Comparison of ENCODE assay signal across 9 mouse cellular contexts in the genomic region with DNA sequence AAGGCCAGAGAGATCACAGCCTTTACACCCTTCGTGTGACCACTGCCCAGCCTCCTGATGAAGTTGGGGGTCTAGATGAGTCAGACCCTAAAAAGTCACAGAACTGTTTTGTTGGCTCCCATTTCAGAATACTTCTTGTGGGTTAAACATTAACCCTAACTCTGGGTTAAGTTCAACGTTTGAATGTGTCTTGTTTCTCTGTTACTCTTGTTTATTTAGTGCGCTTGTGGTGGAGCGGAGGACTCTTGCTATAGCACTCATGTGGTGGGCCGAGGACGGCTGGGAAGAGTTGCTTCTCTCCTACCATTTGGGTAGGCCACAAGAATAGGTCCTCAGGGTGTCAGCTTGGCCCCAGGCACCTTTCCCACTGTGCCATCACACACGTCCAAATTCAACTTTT. TPM values are rescaled to one million over a fixed set of nuclear protein-coding genes. Genes with fewer than 3 reads are reported as not detected.
A peak's percentile ranks its signal among the peaks of the same experiment; 100 is the strongest.
DNase-seq lines count a peak whose midpoint lies in the region; ATAC-seq and TF ChIP-seq lines count a peak whose summit lies in the region.
"Had no signal": no experiment of that assay in that cellular context is flagged by ENCODE, and none has a peak within 500 bp of the region (broad histone marks: within the 10 kb centered on the region; RNA-seq: fewer than 3 reads in every experiment).

No protein-coding gene starts in this region.

- TF ChIP-seq CTCF in gastrocnemius, adult 2 months (IDR thresholded peaks at IDR 0.05) = no peak
- TF ChIP-seq CTCF in left cerebral cortex, adult 2 months (IDR thresholded peaks at IDR 0.05) = no peak
- no peak for TF ChIP-seq CTCF in liver, postnatal 0 days (IDR thresholded peaks at IDR 0.05; ENCODE audit: low read depth)

- TF ChIP-seq EP300 in liver, postnatal 0 days (IDR thresholded peaks at IDR 0.05; ENCODE audit: low read depth) = no peak

- H3K36me3 ChIP-seq in hindbrain, embryonic 14.5 days (replicated peaks; ENCODE audit: control insufficient read depth, insufficient read depth) = no peaks in the 10 kb centered on the region
- H3K36me3 ChIP-seq in liver, postnatal 0 days (replicated peaks; ENCODE audit: insufficient read depth, low read length) = no peaks in the 10 kb centered on the region

- H3K9ac ChIP-seq in hindbrain, embryonic 14.5 days = no peak overlapping the region
- H3K9ac ChIP-seq in liver, postnatal 0 days (replicated peaks) = no peak overlapping the region
- H3K9ac ChIP-seq: liver, embryonic 14.5 days had no signal

- no peak for ATAC-seq in hindbrain, embryonic 14.5 days (ENCODE audit: low FRiP score)
- peak; percentile 28; the same call in 1 of the 2 replicates for ATAC-seq in liver, postnatal 0 days
- ATAC-seq in frontal cortex, adult (ENCODE audit: low TSS enrichment) = no peak

- no peak overlapping the region for H3K4me2 ChIP-seq in hindbrain, embryonic 14.5 days (replicated peaks)
- H3K4me2 ChIP-seq in liver, postnatal 0 days (ENCODE audit: low read depth, low read length) = no peak overlapping the region

- H3K9me3 ChIP-seq in hindbrain, embryonic 14.5 days (ENCODE audit: control insufficient read depth, low read length) = no peaks in the 10 kb centered on the region
- H3K9me3 ChIP-seq in liver, postnatal 0 days (ENCODE audit: low read length) = no peaks in the 10 kb centered on the region

- 82% methylated on average over 7 of the region's 7 CpGs for WGBS in hindbrain, embryonic 14.5 days
- 58% methylated on average over 7 of the region's 7 CpGs for WGBS in liver, postnatal 0 days (ENCODE audit: insufficient replicate concordance)

- no peak overlapping the region; the same call in 1 of the 2 replicates for H3K4me3 ChIP-seq in gastrocnemius, adult 2 months
- no peak overlapping the region for H3K4me3 ChIP-seq in left cerebral cortex, adult 2 months
- H3K4me3 ChIP-seq in hindbrain, embryonic 14.5 days (replicated peaks; ENCODE audit: low read length) = no peak overlapping the region
- H3K4me3 ChIP-seq in liver, postnatal 0 days (ENCODE audit: low read depth, low read length) = no peak overlapping the region

- intact Hi-C loops in gastrocnemius, adult 2 months (cut with DNase I) = no loop called here
- intact Hi-C loops in gastrocnemius, postnatal 36 days (cut with DNase I) = no loop called here
- intact Hi-C loops in left cerebral cortex, adult 2 months (cut with DNase I) = no loop called here
- intact Hi-C loops in left cerebral cortex, postnatal 14 days (cut with DNase I) = no loop called here

- DNase-seq in gastrocnemius, adult 2 months = no peak
- no peak for DNase-seq in gastrocnemius, postnatal 36 days
- no peak for DNase-seq in left cerebral cortex, adult 2 months (ENCODE audit: extremely low spot score in 1 of 2, low spot score in 2 of 2)
- DNase-seq in left cerebral cortex, postnatal 14 days (ENCODE audit: low spot score in 2 of 2) = no peak
- DNase-seq in hindbrain, embryonic 14.5 days (ENCODE audit: low spot score) = no peak
- no peak for DNase-seq in liver, postnatal 0 days
- DNase-seq in testis, postnatal 10 days (ENCODE audit: low spot score) = no peak

- H3K27me3 ChIP-seq in hindbrain, embryonic 14.5 days (ENCODE audit: control insufficient read depth, insufficient read depth, low read length) = no peaks in the 10 kb centered on the region
- H3K27me3 ChIP-seq in liver, postnatal 0 days (ENCODE audit: insufficient read depth, low read length) = peaks cover 6% of the 10 kb centered on the region

- H3K4me1 ChIP-seq in hindbrain, embryonic 14.5 days (replicated peaks; ENCODE audit: control insufficient read depth, insufficient read depth, low read length) = peaks cover 13% of the 10 kb centered on the region
- H3K4me1 ChIP-seq in liver, postnatal 0 days (ENCODE audit: insufficient read depth) = peaks cover 33% of the 10 kb centered on the region

- peak overlapping the region; percentile 85 for H3K27ac ChIP-seq in gastrocnemius, adult 2 months
- peak overlapping the region; percentile 61 for H3K27ac ChIP-seq in left cerebral cortex, adult 2 months
- 0 out of 2 replicates have a peak overlapping the region, but pooled peaks have one; percentile 6 for H3K27ac ChIP-seq in hindbrain, embryonic 14.5 days
- H3K27ac ChIP-seq in liver, postnatal 0 days (ENCODE audit: low read depth) = peak overlapping the region; percentile 44
- H3K27ac ChIP-seq: liver, embryonic 14.5 days had no signal

RNA-seq across cellular contexts. Expression of gene Id1, which starts 7.5 kb away (rescaled TPM):
- 10 to 100 TPM in 1 of 2 experiments, 1 to 10 TPM in 1; 6.7 to 26.8 TPM for total RNA-seq in gastrocnemius, adult 2 months (2021)
- total RNA-seq in gastrocnemius, postnatal 36 days (2021) = 10 to 100 TPM; 11.5 to 17.7 TPM
- 10 to 100 TPM; 22.4 to 24.2 TPM for total RNA-seq in left cerebral cortex, adult 2 months (2021)
- total RNA-seq in left cerebral cortex, postnatal 14 days (2021) = 10 to 100 TPM; 19.5 to 26.4 TPM
- polyA plus RNA-seq in hindbrain, embryonic 14.5 days (2014; fragmentation: Nextera tagmentation; extraction: Ambion mirVana) = 56.5 and 68.0 TPM in 2 replicates
- polyA plus RNA-seq in liver, postnatal 0 days (2015; fragmentation: Nextera tagmentation; extraction: Ambion mirVana) = 39.7 and 40.4 TPM in 2 replicates

RNA-seq across cellular contexts. Expression of gene Cox4i2, which starts 25.4 kb away (rescaled TPM):
- 1 to 10 TPM; 2.0 to 4.2 TPM for total RNA-seq in gastrocnemius, adult 2 months (2021)
- 1 to 10 TPM; 2.9 TPM for total RNA-seq in gastrocnemius, postnatal 36 days (2021)
- 1 to 10 TPM; 1.7 to 1.9 TPM for total RNA-seq in left cerebral cortex, adult 2 months (2021)
- 1 to 10 TPM; 2.3 to 2.8 TPM for total RNA-seq in left cerebral cortex, postnatal 14 days (2021)
- 5.8 TPM in 2 replicates for polyA plus RNA-seq in hindbrain, embryonic 14.5 days (2014; fragmentation: Nextera tagmentation; extraction: Ambion mirVana)
- polyA plus RNA-seq in liver, postnatal 0 days (2015; fragmentation: Nextera tagmentation; extraction: Ambion mirVana) = 0.56 and 1.0 TPM in 2 replicates

RNA-seq across cellular contexts. Expression of gene Mcts2, which starts 41.8 kb away (rescaled TPM):
- total RNA-seq in gastrocnemius, adult 2 months (2021) = 10 to 100 TPM; 11.1 to 12.8 TPM
- 10 to 100 TPM in 1 of 2 experiments, 1 to 10 TPM in 1; 9.6 to 12.1 TPM for total RNA-seq in gastrocnemius, postnatal 36 days (2021)
- 10 to 100 TPM; 17.6 to 19.8 TPM for total RNA-seq in left cerebral cortex, adult 2 months (2021)
- total RNA-seq in left cerebral cortex, postnatal 14 days (2021) = 10 to 100 TPM; 17.9 to 20.4 TPM
- 34.0 and 41.9 TPM in 2 replicates for polyA plus RNA-seq in hindbrain, embryonic 14.5 days (2014; fragmentation: Nextera tagmentation; extraction: Ambion mirVana)
- polyA plus RNA-seq in liver, postnatal 0 days (2015; fragmentation: Nextera tagmentation; extraction: Ambion mirVana) = 12.8 TPM in 2 replicates

RNA-seq across cellular contexts. Expression of gene H13, which starts 59.3 kb away (rescaled TPM):
- total RNA-seq in gastrocnemius, adult 2 months (2021) = 10 to 100 TPM; 32.6 to 37.3 TPM
- total RNA-seq in gastrocnemius, postnatal 36 days (2021) = 10 to 100 TPM; 30.1 to 35.1 TPM
- total RNA-seq in left cerebral cortex, adult 2 months (2021) = 10 to 100 TPM; 77.2 to 82.2 TPM
- 10 to 100 TPM; 90.8 to 90.9 TPM for total RNA-seq in left cerebral cortex, postnatal 14 days (2021)
- 155 and 164 TPM in 2 replicates for polyA plus RNA-seq in hindbrain, embryonic 14.5 days (2014; fragmentation: Nextera tagmentation; extraction: Ambion mirVana)
- 61.0 and 63.8 TPM in 2 replicates for polyA plus RNA-seq in liver, postnatal 0 days (2015; fragmentation: Nextera tagmentation; extraction: Ambion mirVana)

Comparison
In these comparisons a context has a peak if more than half of its experiments do, and no peak if none do; other contexts are left out.
1. H3K27ac ChIP-seq: peak in every context shown above with its lines; median percentile 85 in gastrocnemius, adult 2 months; 61 in left cerebral cortex, adult 2 months; 44 in liver, postnatal 0 days; 6 in hindbrain, embryonic 14.5 days.